Mouse (Mus musculus): ENCODE measurements around the gene Rpl36al.
"Not testable (repeated sequence)": the region's sequence is repeated elsewhere in the genome, so short reads cannot be mapped to it uniquely, and the experiment has no call there.

Gene Rpl36al

GRCm38 (mm10) chr12:69192637-69193036 lies 8.8 kb upstream of the Rpl36al start:
- DNase-seq = no peak

- no peak for DNase-seq
These were observed 7.5 kb upstream of the Rpl36al start for GRCm38 (mm10) chr12:69191396-69191795.

GRCm38 (mm10) chr12:69190522-69190921 lies 6.6 kb upstream of the Rpl36al start:
- DNase-seq = no peak

- DNase-seq = no peak
These were observed 6.2 kb upstream of the Rpl36al start for GRCm38 (mm10) chr12:69190074-69190473.

GRCm38 (mm10) chr12:69186811-69187471 lies 3.1 kb upstream of the Rpl36al start:
- no peak for DNase-seq

- DNase-seq = no peak
These were observed 1.5 kb upstream of the Rpl36al start for GRCm38 (mm10) chr12:69185371-69185770.

- peak; percentile 67 for DNase-seq
These were observed 736 bp upstream of the Rpl36al start for GRCm38 (mm10) chr12:69184342-69185295.

- no peak for DNase-seq
These were observed 2.1 kb downstream of the Rpl36al start for GRCm38 (mm10) chr12:69181800-69182199.

GRCm38 (mm10) chr12:69179371-69179770 lies 4.5 kb downstream of the Rpl36al start:
- DNase-seq = peak; percentile 30

GRCm38 (mm10) chr12:69177526-69177925 lies 6.4 kb downstream of the Rpl36al start:
- no peak for DNase-seq

GRCm38 (mm10) chr12:69175975-69176374 lies 7.9 kb downstream of the Rpl36al start:
- DNase-seq = no peak

- no peak for DNase-seq
These were observed 12.6 kb downstream of the Rpl36al start for GRCm38 (mm10) chr12:69171307-69171706.

GRCm38 (mm10) chr12:69168461-69169106 lies 15.3 kb downstream of the Rpl36al start, which contains the start of gene Lrr1:
Gene Lrr1, plus strand, starts transcription at chr12:69168814.
- peak; percentile 91 for DNase-seq

- no peak for DNase-seq
These were observed 16.0 kb downstream of the Rpl36al start for GRCm38 (mm10) chr12:69167656-69168460.

- not testable (repeated sequence) for DNase-seq
These were observed 16.9 kb downstream of the Rpl36al start for GRCm38 (mm10) chr12:69166861-69167581.

- no peak for DNase-seq
These were observed 19.0 kb downstream of the Rpl36al start for GRCm38 (mm10) chr12:69164904-69165303.

- DNase-seq = not testable (repeated sequence)
These were observed 20.3 kb downstream of the Rpl36al start for GRCm38 (mm10) chr12:69163586-69163985.

GRCm38 (mm10) chr12:69160677-69161076 lies 23.2 kb downstream of the Rpl36al start:
- DNase-seq = not testable (repeated sequence)

GRCm38 (mm10) chr12:69159578-69159940 lies 24.3 kb downstream of the Rpl36al start:
- peak; percentile 90 for DNase-seq

- peak; percentile 100 for DNase-seq
These were observed 24.9 kb downstream of the Rpl36al start, which contains the start of gene Rps29 for GRCm38 (mm10) chr12:69158765-69159577. Gene Rps29, minus strand, starts transcription at chr12:69159186.

- no peak for DNase-seq
These were observed 25.5 kb downstream of the Rpl36al start for GRCm38 (mm10) chr12:69158366-69158764.
